Comparison of ENCODE assay signal across 8 mouse cellular contexts in genomic region chr15:27629800-27630600, GRCm38 (mm10). TPM values are rescaled to one million over a fixed set of nuclear protein-coding genes. Genes with fewer than 3 reads are reported as not detected.
DNase-seq lines count a peak whose midpoint lies in the region; ATAC-seq and TF ChIP-seq lines count a peak whose summit lies in the region.

No protein-coding gene starts in this region.

- no peak overlapping the region for H3K27ac ChIP-seq in thymus, adult 2 months (ENCODE audit: control insufficient read depth, insufficient read depth, low read length)
- peak overlapping the region; percentile 73 for H3K27ac ChIP-seq in heart, embryonic 15.5 days
- H3K27ac ChIP-seq in limb, embryonic 10.5 days, result peak overlapping the region; percentile 90
- H3K27ac ChIP-seq in midbrain, embryonic 14.5 days (replicated peaks; ENCODE audit: low read depth, low read length), result 0 out of 2 replicates have a peak overlapping the region, but pooled peaks have one; percentile 14

- H3K4me3 ChIP-seq in thymus, adult 2 months (ENCODE audit: control insufficient read depth, insufficient read depth, low read length), result peak overlapping the region; percentile 59
- H3K4me3 ChIP-seq in heart, embryonic 15.5 days, result peak overlapping the region; percentile 95
- peak overlapping the region; percentile 89 for H3K4me3 ChIP-seq in limb, embryonic 10.5 days
- peak overlapping the region; percentile 67 for H3K4me3 ChIP-seq in midbrain, embryonic 14.5 days (replicated peaks; ENCODE audit: low read depth, low read length)

- H3K4me1 ChIP-seq in thymus, adult 2 months (replicated peaks; ENCODE audit: control insufficient read depth, insufficient read depth, low read length), result peaks cover 31% of the 10 kb centered on the region
- H3K4me1 ChIP-seq in heart, embryonic 15.5 days (replicated peaks), result peaks cover 44% of the 10 kb centered on the region
- H3K4me1 ChIP-seq in limb, embryonic 10.5 days, result peaks cover 19% of the 10 kb centered on the region
- peaks cover 11% of the 10 kb centered on the region for H3K4me1 ChIP-seq in midbrain, embryonic 14.5 days (ENCODE audit: control insufficient read depth, insufficient read depth, low read length)

- no peaks in the 10 kb centered on the region for H3K9me3 ChIP-seq in heart, embryonic 15.5 days (replicated peaks)
- no peaks in the 10 kb centered on the region for H3K9me3 ChIP-seq in limb, embryonic 10.5 days (replicated peaks)
- no peaks in the 10 kb centered on the region for H3K9me3 ChIP-seq in midbrain, embryonic 14.5 days (ENCODE audit: control insufficient read depth, low read length)

- no peaks in the 10 kb centered on the region for H3K27me3 ChIP-seq in thymus, adult 2 months (ENCODE audit: control insufficient read depth, insufficient read depth, low read length)
- no peaks in the 10 kb centered on the region for H3K27me3 ChIP-seq in heart, embryonic 15.5 days
- no peaks in the 10 kb centered on the region for H3K27me3 ChIP-seq in limb, embryonic 10.5 days (ENCODE audit: low read depth, poor library complexity, severe bottlenecking)
- no peaks in the 10 kb centered on the region for H3K27me3 ChIP-seq in midbrain, embryonic 14.5 days (ENCODE audit: control insufficient read depth, insufficient read depth, low read length)

- H3K9ac ChIP-seq in heart, embryonic 15.5 days, result peak overlapping the region; percentile 92
- peak overlapping the region; percentile 60 for H3K9ac ChIP-seq in midbrain, embryonic 14.5 days (replicated peaks; ENCODE audit: low read length)

- 0 out of 2 replicates have a peak, but pooled peaks cover 3% of the 10 kb centered on the region for H3K36me3 ChIP-seq in thymus, adult 2 months (ENCODE audit: control insufficient read depth, insufficient read depth, low read length)
- no peaks in the 10 kb centered on the region for H3K36me3 ChIP-seq in heart, embryonic 15.5 days
- peaks cover 21% of the 10 kb centered on the region for H3K36me3 ChIP-seq in limb, embryonic 10.5 days
- peaks cover 9% of the 10 kb centered on the region; the same call in 1 of the 2 replicates for H3K36me3 ChIP-seq in midbrain, embryonic 14.5 days (ENCODE audit: control insufficient read depth, insufficient read depth, low read length)

- no peak for DNase-seq in thymus, adult 2 months
- no peak for DNase-seq in thymus, postnatal 0 days (ENCODE audit: low spot score)
- peak; percentile 31 for DNase-seq in c-Kit-positive CD71-positive TER-119-positive erythroid progenitor cells, embryonic 14.5 days (ENCODE audit: low spot score)
- DNase-seq in limb, embryonic 10.5 days (ENCODE audit: low spot score), result no peak
- DNase-seq in midbrain, embryonic 14.5 days, result peak; percentile 8
- DNase-seq in urinary bladder, postnatal 14 days (ENCODE audit: low spot score), result no peak

- 5% methylated on average over 53 of the region's 53 CpGs for WGBS in thymus, adult 2 months
- WGBS in heart, embryonic 15.5 days, result 1% methylated on average over 53 of the region's 53 CpGs
- WGBS in limb, embryonic 10.5 days, result 4% methylated on average over 53 of the region's 53 CpGs
- 5% methylated on average over 31 of the region's 53 CpGs for WGBS in midbrain, embryonic 14.5 days

- TF ChIP-seq POLR2A in thymus, adult 2 months (IDR thresholded peaks at IDR 0.05; ENCODE audit: control insufficient read depth, extremely low read depth, insufficient read depth, low read length, poor library complexity), result no peak

- no peak; the same call in 1 of the 2 replicates for ATAC-seq in heart, embryonic 15.5 days (replicated peaks; ENCODE audit: insufficient number of reproducible peaks, insufficient read depth, low FRiP score, low read depth)
- no peak; the same call in 1 of the 2 replicates for ATAC-seq in midbrain, embryonic 14.5 days (ENCODE audit: low FRiP score, low TSS enrichment)
- no peak for ATAC-seq in monocyte, adult 5-6 weeks (replicated peaks; ENCODE audit: insufficient number of reproducible peaks, low FRiP score, low TSS enrichment, poor library complexity, severe bottlenecking)

- TF ChIP-seq CTCF in thymus, adult 2 months (IDR thresholded peaks at IDR 0.05; ENCODE audit: borderline replicate concordance, control insufficient read depth, extremely low read depth, insufficient read depth, low read length, poor library complexity), result no peak

- H3K4me2 ChIP-seq in heart, embryonic 15.5 days, result peak overlapping the region; percentile 80
- H3K4me2 ChIP-seq in midbrain, embryonic 14.5 days (ENCODE audit: low read length), result peak overlapping the region; percentile 59

RNA-seq across cellular contexts. Expression of gene Otulin, which starts 0.5 kb away (rescaled TPM):
- 43.0 and 43.1 TPM in 2 replicates for polyA plus RNA-seq in thymus, adult 2 months (2012; rRNA removed)
- polyA plus RNA-seq in thymus, postnatal 0 days (2015; fragmentation: Nextera tagmentation; extraction: Ambion mirVana), result 50.3 and 53.0 TPM in 2 replicates
- 24.3 and 24.9 TPM in 2 replicates for polyA plus RNA-seq in heart, embryonic 15.5 days (2015; fragmentation: Nextera tagmentation; extraction: Ambion mirVana)
- 28.9 and 30.6 TPM in 2 replicates for polyA plus RNA-seq in limb, embryonic 10.5 days (2016; fragmentation: Nextera tagmentation; extraction: Ambion mirVana)
- 29.7 and 30.1 TPM in 2 replicates for polyA plus RNA-seq in midbrain, embryonic 14.5 days (2014; fragmentation: Nextera tagmentation; extraction: Ambion mirVana)
- 78.2 to 132 TPM (median 118 TPM) in 3 replicates for total RNA-seq in monocyte, adult 5-6 weeks (2017)

RNA-seq across cellular contexts. Expression of gene Otulinl, which starts 51.4 kb away (rescaled TPM):
- polyA plus RNA-seq in thymus, adult 2 months (2012; rRNA removed), result 29.6 and 32.1 TPM in 2 replicates
- 75.9 and 97.4 TPM in 2 replicates for polyA plus RNA-seq in thymus, postnatal 0 days (2015; fragmentation: Nextera tagmentation; extraction: Ambion mirVana)
- 5.3 and 10.1 TPM in 2 replicates for polyA plus RNA-seq in heart, embryonic 15.5 days (2015; fragmentation: Nextera tagmentation; extraction: Ambion mirVana)
- 2.9 and 6.2 TPM in 2 replicates for polyA plus RNA-seq in limb, embryonic 10.5 days (2016; fragmentation: Nextera tagmentation; extraction: Ambion mirVana)
- 6.5 and 10.7 TPM in 2 replicates for polyA plus RNA-seq in midbrain, embryonic 14.5 days (2014; fragmentation: Nextera tagmentation; extraction: Ambion mirVana)
- 110 to 158 TPM (median 149 TPM) in 3 replicates for total RNA-seq in monocyte, adult 5-6 weeks (2017)

Comparison
In these comparisons a context has a peak if more than half of its experiments do, and no peak if none do; other contexts are left out.
1. DNase-seq: peak in c-Kit-positive CD71-positive TER-119-positive erythroid progenitor cells, embryonic 14.5 days (single experiment) and midbrain, embryonic 14.5 days (single experiment); none in thymus, adult 2 months (single experiment), thymus, postnatal 0 days (single experiment), limb, embryonic 10.5 days (single experiment) and urinary bladder, postnatal 14 days (single experiment).
2. Peak in every context shown above with its lines, with median percentiles within 50 percentile points of each other: H3K4me3 ChIP-seq.